Mouse (Mus musculus) right cerebral cortex, postnatal 4 days (tissue): ENCODE measurements around the gene Ifi203.
"Not testable (repeated sequence)": the region's sequence is repeated elsewhere in the genome, so short reads cannot be mapped to it uniquely, and the experiment has no call there.

Experiments used
- DNase-seq: peaks from one replicate; pipeline ENCODE4 v3.0.0-alpha.2; 2022

The Ifi203 gene

GRCm38 (mm10) chr1:173887026-173887787 is 55.3 kb downstream of the Ifi203 start:
- DNase-seq = not testable (repeated sequence)

DNA sequence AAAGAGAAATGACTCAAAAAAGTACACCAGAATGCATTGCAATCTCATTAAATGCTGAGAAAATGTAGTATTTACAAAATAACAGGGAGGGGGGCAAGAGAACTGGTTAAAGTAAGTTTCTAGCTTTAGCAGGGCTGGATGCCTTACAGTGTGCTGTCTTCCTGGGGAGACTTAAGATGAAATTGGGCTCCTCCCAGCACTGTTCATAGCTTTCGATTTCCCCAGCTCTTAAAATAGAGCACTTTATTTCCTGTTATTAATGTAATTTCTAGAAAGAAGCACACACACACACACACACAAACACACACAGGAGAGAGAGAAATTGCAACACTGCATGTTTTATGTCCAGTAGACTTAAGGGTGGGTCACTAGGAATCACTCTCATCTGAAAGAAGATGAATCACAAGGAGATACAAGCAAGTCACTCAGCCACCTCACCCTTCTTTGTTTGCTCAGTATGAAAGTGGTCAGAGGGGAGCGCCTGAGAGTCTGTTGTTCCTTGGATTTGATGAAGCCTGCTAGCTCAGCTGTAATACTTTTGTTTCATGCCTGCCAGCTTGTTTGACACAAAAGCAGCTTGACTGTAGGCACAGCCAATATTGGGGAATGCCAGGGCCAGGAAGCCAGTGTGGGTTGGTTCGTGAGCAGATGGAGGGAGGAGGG is 62.3 kb downstream of the Ifi203 start:
- DNase-seq = not testable (repeated sequence)

- DNase-seq = not testable (repeated sequence)
Observed at GRCm38 (mm10) chr1:173879225-173879987, 63.1 kb downstream of the Ifi203 start.

DNA sequence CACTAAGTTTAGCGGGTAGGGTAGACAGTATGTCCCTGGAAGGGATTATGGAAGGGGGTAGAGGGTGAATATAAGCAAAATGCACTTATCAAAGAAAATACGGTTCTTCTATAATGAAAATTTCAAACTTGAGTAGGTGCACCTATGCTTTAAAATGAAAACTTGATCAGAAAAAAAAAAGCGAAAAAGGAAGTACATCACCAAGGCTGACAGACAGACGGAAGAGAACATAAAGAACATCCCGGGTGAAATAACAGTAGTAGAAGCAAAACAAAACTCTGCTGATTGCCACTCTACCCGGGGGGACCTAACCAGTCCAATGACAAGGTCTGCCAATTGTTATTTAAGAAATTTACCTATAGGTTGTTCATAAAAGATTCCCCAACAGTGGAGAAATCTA is 64.2 kb downstream of the Ifi203 start:
- DNase-seq = not testable (repeated sequence)

DNA sequence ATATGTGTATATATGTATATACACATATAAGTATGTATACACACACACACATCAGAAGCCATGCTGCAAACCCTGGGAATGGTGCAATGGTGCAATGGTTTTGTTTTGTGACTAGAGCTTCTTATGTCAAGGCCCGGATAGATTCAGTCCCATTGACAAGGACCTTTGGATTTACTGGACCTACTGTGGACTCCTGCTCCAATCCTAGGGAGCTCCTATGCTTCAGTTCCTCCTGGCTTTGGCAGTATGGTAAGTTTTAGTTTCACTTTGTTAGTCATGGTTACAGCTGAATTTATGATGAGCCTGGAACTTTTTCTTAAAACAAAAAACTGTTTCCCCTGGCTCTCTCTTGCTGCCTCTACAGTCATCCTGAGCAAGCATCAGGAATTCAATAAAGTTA is 65.3 kb downstream of the Ifi203 start:
- not testable (repeated sequence) for DNase-seq
